Mouse (Mus musculus): ENCODE results near the gene Pard3.

Gene Pard3

GRCm38 (mm10) chr8:127543676-127544075, 480.0 kb downstream of the Pard3 start:
- no peak for DNase-seq (ENCODE audit: low read depth, low spot score)

- no peak for DNase-seq (ENCODE audit: low read depth, low spot score)
These were observed 482.5 kb downstream of the Pard3 start for GRCm38 (mm10) chr8:127546161-127546560.

GRCm38 (mm10) chr8:127550928-127551327, 487.2 kb downstream of the Pard3 start:
- no peak for DNase-seq (ENCODE audit: low read depth, low spot score)

GRCm38 (mm10) chr8:127552161-127552595, 488.5 kb downstream of the Pard3 start:
- DNase-seq (ENCODE audit: low read depth, low spot score): no peak

- DNase-seq (ENCODE audit: low read depth, low spot score): no peak
These were observed 489.1 kb downstream of the Pard3 start for GRCm38 (mm10) chr8:127552836-127553235.

GRCm38 (mm10) chr8:127553582-127553981, 489.9 kb downstream of the Pard3 start:
- no peak for DNase-seq (ENCODE audit: low read depth, low spot score)

- DNase-seq (ENCODE audit: low read depth, low spot score): no peak
These were observed 492.1 kb downstream of the Pard3 start for GRCm38 (mm10) chr8:127555795-127556194.

- no peak for DNase-seq (ENCODE audit: low read depth, low spot score)
These were observed 493.3 kb downstream of the Pard3 start for GRCm38 (mm10) chr8:127556964-127557363.

- no peak for DNase-seq (ENCODE audit: low read depth, low spot score)
These were observed 493.9 kb downstream of the Pard3 start for GRCm38 (mm10) chr8:127557566-127557965.

- DNase-seq (ENCODE audit: low read depth, low spot score): no peak
These were observed 499.9 kb downstream of the Pard3 start for GRCm38 (mm10) chr8:127563634-127564033.

- no peak for DNase-seq (ENCODE audit: low read depth, low spot score)
These were observed 500.7 kb downstream of the Pard3 start for GRCm38 (mm10) chr8:127564426-127564825.

GRCm38 (mm10) chr8:127569212-127569611, 505.5 kb downstream of the Pard3 start:
- no peak for DNase-seq (ENCODE audit: low read depth, low spot score)

- no peak for DNase-seq (ENCODE audit: low read depth, low spot score)
These were observed 506.8 kb downstream of the Pard3 start for GRCm38 (mm10) chr8:127570527-127570926.

- no peak for DNase-seq (ENCODE audit: low read depth, low spot score)
These were observed 508.8 kb downstream of the Pard3 start for GRCm38 (mm10) chr8:127572493-127572892.

GRCm38 (mm10) chr8:127576657-127577056, 513.0 kb downstream of the Pard3 start:
- no peak for DNase-seq (ENCODE audit: low read depth, low spot score)

- no peak for DNase-seq (ENCODE audit: low read depth, low spot score)
These were observed 514.0 kb downstream of the Pard3 start for GRCm38 (mm10) chr8:127577656-127578055.

- DNase-seq (ENCODE audit: low read depth, low spot score): no peak
These were observed 515.7 kb downstream of the Pard3 start for GRCm38 (mm10) chr8:127579436-127579835.

- DNase-seq (ENCODE audit: low read depth, low spot score): no peak
These were observed 519.7 kb downstream of the Pard3 start for GRCm38 (mm10) chr8:127583429-127583828.

- no peak for DNase-seq (ENCODE audit: low read depth, low spot score)
These were observed 521.9 kb downstream of the Pard3 start for GRCm38 (mm10) chr8:127585618-127586017.

- no peak for DNase-seq (ENCODE audit: low read depth, low spot score)
These were observed 523.0 kb downstream of the Pard3 start for GRCm38 (mm10) chr8:127586681-127587080.

- DNase-seq (ENCODE audit: low read depth, low spot score): peak; percentile 69
These were observed 524.6 kb downstream of the Pard3 start for GRCm38 (mm10) chr8:127588313-127588712.

- DNase-seq (ENCODE audit: low read depth, low spot score): peak; percentile 82
These were observed 525.6 kb downstream of the Pard3 start for GRCm38 (mm10) chr8:127589291-127589690.

- no peak for DNase-seq (ENCODE audit: low read depth, low spot score)
These were observed 527.0 kb downstream of the Pard3 start for GRCm38 (mm10) chr8:127590674-127591186.
